Mouse (Mus musculus) cerebellum, adult 11 months (tissue): ENCODE results near the gene Cntnap1.
"Not testable (repeated sequence)": the region's sequence is repeated elsewhere in the genome, so short reads cannot be mapped to it uniquely, and the experiment has no call there.

Experiments
- DNase-seq: peaks from one replicate; pipeline ENCODE4 v3.0.0; 2022

The Cntnap1 gene

GRCm38 (mm10) chr11:101149178-101150105, 20.9 kb upstream of the Cntnap1 start:
- DNase-seq, result no peak

DNA sequence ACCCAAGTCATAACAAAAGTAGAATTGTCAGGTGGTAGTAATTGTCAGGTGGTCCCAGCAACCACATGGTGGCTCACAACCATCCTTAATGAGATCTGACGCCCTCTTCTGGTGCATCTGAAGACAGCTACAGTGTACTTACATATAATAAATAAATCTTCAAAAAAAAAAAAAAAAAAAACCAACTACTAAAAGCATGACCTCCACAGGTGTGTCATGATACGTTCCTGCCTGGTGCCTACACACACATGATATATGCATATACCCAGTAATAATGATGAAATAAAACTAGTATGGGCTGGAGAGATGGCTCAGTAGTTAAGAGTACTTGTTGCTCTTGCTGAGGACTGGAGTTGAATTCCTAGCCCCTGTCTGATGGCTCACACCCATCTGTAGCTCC, 19.3 kb upstream of the Cntnap1 start:
- DNase-seq, result no peak

DNA sequence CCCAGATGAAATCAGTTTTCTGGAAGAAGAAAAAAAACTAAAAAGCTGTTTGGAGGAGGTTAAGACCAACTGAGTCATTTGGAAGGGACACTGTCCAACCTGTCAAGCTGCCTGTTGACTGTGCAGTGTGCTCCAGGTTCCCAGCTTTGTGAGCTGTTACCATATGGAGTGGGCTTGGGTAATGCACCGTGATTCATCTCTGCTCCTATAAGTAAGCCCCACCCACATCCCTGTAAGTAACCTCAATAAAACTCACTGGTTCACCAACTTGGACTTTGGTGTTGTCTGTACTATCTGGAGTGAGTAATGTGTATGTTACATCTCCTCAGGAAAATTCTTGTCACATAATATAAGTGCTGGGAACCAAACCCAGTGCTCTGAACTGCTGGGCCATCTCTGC, 17.5 kb upstream of the Cntnap1 start:
- DNase-seq, result no peak

DNA sequence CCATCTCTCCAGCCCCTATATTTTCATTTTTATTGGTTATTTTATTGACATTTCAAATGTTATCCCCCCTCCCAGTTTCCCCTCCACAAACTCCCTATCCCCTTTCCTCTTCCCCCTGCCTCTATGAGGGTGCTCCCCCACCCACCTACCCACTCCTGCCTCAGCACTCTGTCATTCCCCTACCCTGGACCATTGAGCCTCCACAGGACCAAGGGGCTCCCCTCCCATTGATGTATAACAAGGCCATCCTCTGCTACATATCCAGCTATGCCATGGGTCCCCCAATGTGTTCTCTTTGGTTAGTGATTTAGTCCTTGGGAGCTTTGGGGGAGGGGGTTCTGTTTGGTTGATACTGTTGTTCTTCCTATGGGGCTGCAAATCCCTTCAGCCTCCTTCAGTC, 15.7 kb upstream of the Cntnap1 start:
- DNase-seq, result no peak

DNA sequence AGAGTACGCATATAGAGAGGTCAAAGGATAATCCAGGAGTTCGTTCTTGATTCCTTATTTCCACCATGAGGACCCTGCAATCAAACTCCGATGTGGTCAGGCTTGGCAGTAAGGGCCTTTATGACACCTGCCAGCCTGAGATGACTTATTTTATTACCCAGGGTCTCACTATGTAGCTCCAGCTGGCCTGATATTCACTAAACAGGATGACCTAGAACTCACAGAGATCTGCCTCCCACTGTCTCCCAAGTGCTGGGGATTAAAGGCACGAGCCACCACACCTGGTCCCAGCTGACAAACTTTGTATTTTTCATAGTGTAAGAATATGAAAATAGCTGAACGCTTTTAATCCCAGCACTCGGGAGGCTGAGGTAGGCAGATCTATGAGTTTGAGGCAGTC, 15.2 kb upstream of the Cntnap1 start:
- no peak for DNase-seq

DNA sequence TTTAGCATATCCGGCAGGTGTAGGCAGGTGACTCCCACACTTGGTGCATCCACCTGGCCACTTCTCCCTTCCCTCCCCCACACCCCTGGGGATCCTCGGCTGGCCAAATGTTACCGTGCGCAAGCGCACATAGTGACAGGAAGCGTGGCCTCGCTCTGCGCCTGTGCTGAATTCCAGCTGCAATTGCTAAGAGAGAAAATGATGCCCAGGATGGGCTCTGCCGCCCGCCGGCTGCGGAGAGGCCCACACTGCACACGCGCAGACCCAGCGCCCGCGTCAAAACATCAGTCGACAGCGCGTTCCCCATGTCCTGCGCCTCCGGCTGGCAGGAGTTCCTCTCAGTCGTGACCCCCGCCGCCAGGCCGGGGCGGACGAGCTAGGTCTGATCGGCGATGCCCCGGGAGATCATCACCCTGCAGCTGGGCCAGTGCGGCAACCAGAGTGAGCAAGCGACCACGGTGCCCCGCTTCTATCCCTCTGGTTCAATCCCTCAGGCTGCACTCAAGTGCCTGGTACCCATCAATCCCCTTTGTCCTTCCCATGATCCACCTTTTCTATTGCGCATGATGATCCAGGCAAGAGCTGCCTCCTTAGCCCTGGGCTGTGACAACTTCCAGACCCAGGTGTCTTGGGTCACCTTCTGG, 14.5 kb upstream of the Cntnap1 start, which contains the start of gene Tubg2:
Gene Tubg2 (plus strand): TSS at position 180 of the 644 bp plus-strand sequence.
- DNase-seq, result peak; percentile 75

DNA sequence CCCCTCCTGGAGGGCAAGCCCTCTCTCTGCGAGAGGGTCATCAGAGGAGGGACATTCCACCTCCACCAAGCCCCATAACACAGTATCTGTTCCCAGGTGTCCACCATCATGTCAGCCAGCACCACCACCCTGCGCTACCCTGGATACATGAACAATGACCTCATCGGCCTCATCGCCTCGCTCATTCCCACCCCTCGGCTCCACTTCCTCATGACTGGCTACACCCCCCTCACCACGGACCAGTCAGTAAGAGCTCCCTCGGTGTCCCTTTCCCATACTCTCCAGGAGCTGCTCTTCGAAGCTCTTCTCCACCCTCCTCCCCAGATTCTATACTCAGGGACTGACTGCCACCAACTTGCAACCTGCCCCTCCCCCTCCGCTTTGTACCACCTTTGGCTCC, 10.2 kb upstream of the Cntnap1 start:
- not testable (repeated sequence) for DNase-seq

GRCm38 (mm10) chr11:101160981-101161505, 9.3 kb upstream of the Cntnap1 start:
- DNase-seq, result not testable (repeated sequence)

DNA sequence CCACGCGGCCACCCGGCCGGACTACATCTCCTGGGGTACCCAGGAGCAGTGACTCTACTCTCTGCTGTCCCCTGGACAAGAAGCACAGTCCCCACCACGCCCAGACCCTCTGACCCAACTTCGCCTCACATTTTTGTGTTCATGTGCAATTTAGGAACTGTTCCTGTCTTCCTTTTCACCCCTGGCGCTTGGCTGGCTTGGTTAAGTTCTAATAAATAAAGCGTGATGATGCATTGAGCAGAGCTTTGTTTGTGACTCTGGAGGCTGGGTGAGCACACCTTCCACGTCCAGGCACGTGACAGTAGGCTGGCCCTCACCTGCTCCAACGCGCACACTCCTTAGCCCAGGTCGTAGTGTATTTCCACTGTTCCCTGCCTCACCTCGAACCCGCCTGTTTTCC, 8.8 kb upstream of the Cntnap1 start:
- DNase-seq, result no peak

DNA sequence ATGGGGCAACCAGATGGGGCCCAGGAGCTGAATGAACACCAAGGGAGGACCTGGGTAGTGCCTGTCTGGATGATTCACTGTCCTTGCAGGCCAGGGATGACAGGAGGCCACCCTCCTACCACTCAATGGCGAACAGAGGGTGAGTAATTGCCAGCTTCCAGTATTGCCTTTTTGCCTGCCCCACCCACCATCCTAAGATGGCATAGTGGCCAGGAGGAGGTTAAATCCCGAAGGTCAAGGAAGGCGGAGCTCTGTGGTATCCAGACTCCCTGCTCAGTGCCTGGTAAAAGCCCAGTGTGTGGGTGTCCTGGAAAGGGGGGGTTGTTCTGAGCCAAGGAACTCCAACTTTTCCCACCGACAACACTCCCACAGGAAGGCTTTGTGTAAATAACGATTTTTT, 8.0 kb upstream of the Cntnap1 start:
- no peak for DNase-seq

DNA sequence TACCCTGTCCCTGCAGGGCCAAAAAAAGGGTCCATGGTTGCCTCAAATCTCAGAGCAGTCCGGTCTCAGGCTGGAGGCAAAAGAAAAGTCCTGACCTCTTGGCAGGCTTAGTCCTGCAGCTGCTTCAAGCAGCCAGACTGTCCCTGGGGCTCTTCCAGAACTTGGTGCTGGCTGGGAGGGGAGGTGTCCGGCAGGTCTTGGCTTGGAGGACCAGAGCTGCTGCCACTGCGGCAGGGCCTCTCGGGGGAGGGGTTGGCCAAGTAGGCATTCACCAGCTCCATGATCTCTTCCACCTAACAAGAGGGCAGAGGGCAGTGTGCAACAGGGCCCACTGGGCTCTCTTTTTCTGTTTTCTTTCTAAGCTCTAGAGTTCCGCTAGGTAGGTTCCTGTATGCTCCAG, 7.6 kb upstream of the Cntnap1 start:
- peak; percentile 46 for DNase-seq

DNA sequence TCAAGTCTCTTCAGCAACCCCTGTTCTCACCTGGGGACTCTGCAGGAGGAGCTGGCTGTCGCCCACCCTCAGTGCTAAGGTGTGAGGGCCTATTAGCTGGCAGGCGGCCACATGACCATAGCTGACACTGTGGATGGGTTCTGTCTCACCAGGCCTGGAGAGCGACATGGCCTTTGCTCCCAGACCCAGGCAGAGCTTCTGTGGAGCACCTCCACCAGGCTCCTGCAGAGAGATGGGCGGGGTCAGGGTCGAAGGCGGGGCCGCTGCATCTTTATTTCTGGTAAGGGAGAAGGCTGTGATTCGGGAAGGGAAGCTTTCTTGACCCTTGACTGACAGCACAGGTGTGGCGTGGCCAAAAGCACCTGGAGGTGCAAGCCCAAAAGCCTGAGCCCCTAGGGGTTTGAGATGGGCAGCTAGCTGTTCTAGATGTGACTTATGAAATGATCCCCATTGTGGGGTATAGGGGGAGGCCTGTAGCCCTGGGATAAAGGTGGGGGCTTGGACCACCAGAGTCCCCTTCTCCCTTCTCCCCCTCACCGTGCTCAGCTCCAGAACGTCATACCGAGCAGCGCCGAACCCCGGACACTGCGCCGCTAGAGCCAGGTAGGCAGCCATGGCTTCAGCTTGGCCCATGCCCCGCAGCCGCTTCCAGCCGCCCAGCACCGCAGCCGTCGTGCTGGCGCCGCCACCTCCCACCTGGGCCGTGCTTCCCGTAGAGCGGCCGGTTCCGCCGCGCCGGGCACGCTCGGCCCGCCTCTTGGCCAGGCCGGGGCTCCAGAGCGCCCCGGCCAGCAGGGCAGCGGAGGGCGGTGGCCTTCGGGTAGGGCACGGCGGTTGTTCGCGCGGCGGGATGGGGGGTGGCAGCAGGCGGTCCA, 6.6 kb upstream of the Cntnap1 start:
- DNase-seq, result peak; percentile 50

DNA sequence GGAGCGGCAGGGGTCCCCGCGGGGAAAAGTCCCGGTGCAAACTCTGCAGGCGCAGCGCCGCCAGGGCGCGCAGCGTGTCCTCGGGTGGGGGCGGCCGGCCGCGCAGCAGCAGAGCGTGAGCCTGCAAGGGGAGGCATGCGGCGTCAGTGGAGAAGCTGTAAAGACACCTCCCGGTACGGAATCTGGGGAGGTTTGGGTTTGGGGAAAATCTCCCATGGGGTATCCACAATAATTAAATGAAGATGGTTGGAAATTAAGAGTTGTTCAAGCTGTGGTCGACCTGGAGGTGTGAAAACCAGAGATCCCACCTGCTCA, 6.0 kb upstream of the Cntnap1 start:
- DNase-seq, result peak; percentile 18

DNA sequence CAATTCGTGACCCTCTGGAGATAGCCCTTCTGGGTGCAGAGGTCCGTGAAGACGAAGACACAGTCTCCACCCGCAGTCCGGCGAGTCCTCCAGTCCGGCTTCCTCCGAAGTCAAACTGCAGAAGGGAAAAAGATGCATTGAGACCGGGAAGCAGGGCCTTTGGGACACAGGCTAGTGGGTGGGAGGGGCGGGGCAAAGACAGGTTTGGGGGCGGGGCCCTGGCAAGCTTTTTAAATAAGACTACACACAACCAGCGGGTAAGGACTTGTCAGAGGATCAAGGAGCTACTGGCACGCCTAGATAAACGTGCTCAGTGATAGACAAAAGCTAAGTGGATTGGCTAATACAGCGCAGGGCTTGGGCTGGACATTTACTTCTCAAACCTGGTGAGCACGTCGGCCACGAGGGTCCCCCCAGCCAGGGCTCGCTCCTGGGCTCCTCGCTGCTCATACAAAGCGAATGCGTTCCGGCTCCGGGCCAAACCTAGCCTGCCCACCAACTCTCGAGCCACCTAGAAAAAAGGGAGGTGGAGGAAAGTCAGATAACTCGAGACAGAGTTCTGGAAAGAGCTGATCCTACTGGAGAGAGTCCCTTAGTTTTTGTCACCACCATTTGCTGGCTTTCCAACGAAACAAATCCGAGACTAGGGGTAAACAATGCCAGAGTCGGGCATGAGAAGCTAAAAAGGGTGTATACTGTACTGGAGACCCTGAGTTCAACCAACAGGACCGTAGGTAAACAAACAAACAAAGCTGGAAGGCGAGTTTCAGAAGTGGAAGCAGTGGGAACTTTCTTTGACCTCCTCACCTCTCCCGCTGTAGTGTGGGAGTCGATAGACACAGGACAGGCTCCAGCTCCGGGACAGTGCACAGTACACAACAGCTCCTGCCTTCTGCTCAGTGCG, 5.4 kb upstream of the Cntnap1 start:
- DNase-seq, result peak; percentile 29

GRCm38 (mm10) chr11:101166357-101166756, 4.0 kb upstream of the Cntnap1 start:
- DNase-seq, result peak; percentile 29

GRCm38 (mm10) chr11:101167211-101167962, 2.9 kb upstream of the Cntnap1 start:
- DNase-seq, result peak; percentile 17

GRCm38 (mm10) chr11:101167963-101168300, 2.4 kb upstream of the Cntnap1 start:
- DNase-seq, result peak; percentile 18

DNA sequence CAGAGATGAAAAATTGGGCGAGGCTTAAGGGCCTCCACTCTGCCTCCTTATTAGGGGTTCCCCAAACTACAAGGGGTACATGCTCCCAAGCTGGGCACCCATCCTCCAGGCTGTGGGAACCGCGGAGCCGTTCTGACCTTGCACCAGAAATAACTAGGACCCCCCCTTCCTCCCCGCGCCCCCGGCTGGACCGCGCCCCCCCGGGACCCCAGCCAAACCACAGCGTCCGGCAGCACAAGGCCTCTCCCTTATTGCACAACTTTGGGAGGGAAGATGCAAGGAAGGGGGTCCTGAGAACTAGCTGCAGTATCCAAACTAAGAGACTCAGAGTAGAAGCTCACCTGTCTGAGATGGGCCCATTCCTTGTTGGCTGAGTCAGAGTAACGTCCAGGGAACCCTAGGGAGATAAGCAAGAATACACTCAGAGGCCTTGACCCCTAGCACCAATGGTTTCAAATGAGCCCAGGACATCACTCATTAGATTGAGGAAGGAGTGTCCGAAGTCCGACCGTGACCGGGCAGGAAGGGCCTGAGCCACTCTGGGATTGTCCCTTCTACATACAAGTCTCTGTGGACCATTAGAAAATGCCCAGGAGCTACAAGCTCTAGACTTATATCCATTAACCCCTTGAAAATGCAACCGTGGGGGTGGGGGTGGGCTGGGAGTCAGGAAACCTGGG, 1.9 kb upstream of the Cntnap1 start:
- peak; percentile 40 for DNase-seq

GRCm38 (mm10) chr11:101169301-101170107, 819 bp upstream of the Cntnap1 start:
- peak; percentile 55 for DNase-seq
